Comparison of ENCODE assay signal across 20 mouse cellular contexts in genomic region chr17:6118861-6119260, GRCm38 (mm10). TPM values are rescaled to one million over a fixed set of nuclear protein-coding genes. Genes with fewer than 3 reads are reported as not detected.
A peak's percentile ranks its signal among the peaks of the same experiment; 100 is the strongest.
DNase-seq lines count a peak whose midpoint lies in the region; ATAC-seq lines count a peak whose summit lies in the region.
"Had no signal": no experiment of that assay in that cellular context is flagged by ENCODE, and none has a peak within 500 bp of the region (broad histone marks: within the 10 kb centered on the region; RNA-seq: fewer than 3 reads in every experiment).

No protein-coding gene starts in this region.

- H3K4me2 ChIP-seq in limb, embryonic 15.5 days = no peak overlapping the region
- H3K4me2 ChIP-seq: embryonic facial prominence, embryonic 13.5 days; heart, embryonic 12.5 days; limb, embryonic 13.5 days; liver, embryonic 13.5 days; lung, embryonic 14.5 days; midbrain, embryonic 15.5 days; neural tube, embryonic 15.5 days had no signal

- H3K36me3 ChIP-seq in limb, embryonic 15.5 days = peaks cover 13% of the 10 kb centered on the region
- peaks cover 62% of the 10 kb centered on the region for H3K36me3 ChIP-seq in limb, embryonic 10.5 days

- no peaks in the 10 kb centered on the region for H3K9me3 ChIP-seq in limb, embryonic 15.5 days
- H3K9me3 ChIP-seq in limb, embryonic 10.5 days (replicated peaks) = no peaks in the 10 kb centered on the region
- H3K9me3 ChIP-seq: embryonic facial prominence, embryonic 13.5 days; heart, embryonic 12.5 days; limb, embryonic 13.5 days; liver, embryonic 13.5 days; megakaryocyte, embryonic 14.5 days; midbrain, embryonic 15.5 days; neural tube, embryonic 15.5 days had no signal

- DNase-seq in limb, embryonic 10.5 days (ENCODE audit: low spot score) = no peak
- DNase-seq in cerebellum, adult 18-20 months = peak; percentile 81 to 86
- DNase-seq in cerebellum, adult 9-11 months = peak; percentile 94
- peak; percentile 72 for DNase-seq in fat pad, adult 2 months (ENCODE audit: extremely low read depth, low read depth, low spot score)
- no peak for DNase-seq in kidney, postnatal 4 days
- no peak for DNase-seq in ovary, postnatal 10 days (ENCODE audit: low spot score)
- DNase-seq: adrenal gland, adult 8-10 months; heart, postnatal 14 days; kidney, adult 11 months; liver, embryonic 13.5 days; lung, embryonic 14.5 days had no signal

- H3K9ac ChIP-seq in limb, embryonic 15.5 days = no peak overlapping the region
- H3K9ac ChIP-seq: embryonic facial prominence, embryonic 13.5 days; heart, embryonic 12.5 days; limb, embryonic 13.5 days; liver, embryonic 13.5 days; lung, embryonic 14.5 days; midbrain, embryonic 15.5 days; neural tube, embryonic 15.5 days had no signal

- no peak overlapping the region for H3K4me3 ChIP-seq in limb, embryonic 15.5 days
- no peak overlapping the region for H3K4me3 ChIP-seq in limb, embryonic 10.5 days
- H3K4me3 ChIP-seq: embryonic facial prominence, embryonic 13.5 days; heart, embryonic 12.5 days; limb, embryonic 13.5 days; liver, embryonic 13.5 days; megakaryocyte, embryonic 14.5 days; midbrain, embryonic 15.5 days; myocyte; neural tube, embryonic 15.5 days had no signal

- ATAC-seq in limb, embryonic 15.5 days (ENCODE audit: insufficient number of reproducible peaks, low FRiP score, low TSS enrichment, low read depth) = no peak
- ATAC-seq: forebrain, embryonic 14.5 days; midbrain, embryonic 15.5 days had no signal

- H3K27me3 ChIP-seq in limb, embryonic 15.5 days = no peaks in the 10 kb centered on the region
- H3K27me3 ChIP-seq in limb, embryonic 10.5 days (ENCODE audit: low read depth, poor library complexity, severe bottlenecking) = no peaks in the 10 kb centered on the region
- H3K27me3 ChIP-seq: embryonic facial prominence, embryonic 13.5 days; heart, embryonic 12.5 days; limb, embryonic 13.5 days; liver, embryonic 13.5 days; midbrain, embryonic 15.5 days; neural tube, embryonic 15.5 days had no signal

- H3K4me1 ChIP-seq in limb, embryonic 15.5 days = peaks cover 10% of the 10 kb centered on the region
- no peaks in the 10 kb centered on the region for H3K4me1 ChIP-seq in limb, embryonic 10.5 days
- H3K4me1 ChIP-seq: liver, embryonic 13.5 days; megakaryocyte, embryonic 14.5 days had no signal

- H3K27ac ChIP-seq in limb, embryonic 15.5 days = peak overlapping the region; percentile 22; the same call in 1 of the 2 replicates
- no peak overlapping the region for H3K27ac ChIP-seq in limb, embryonic 10.5 days
- H3K27ac ChIP-seq: embryonic facial prominence, embryonic 13.5 days; limb, embryonic 13.5 days; liver, embryonic 13.5 days; neural tube, embryonic 15.5 days had no signal

- 83% methylated on average over 4 of the region's 4 CpGs for WGBS in limb, embryonic 15.5 days
- WGBS in limb, embryonic 10.5 days = 95% methylated on average over 4 of the region's 4 CpGs

RNA-seq across cellular contexts. Expression of gene Tulp4, which starts 12.6 kb away (rescaled TPM):
- polyA plus RNA-seq in limb, embryonic 15.5 days (2015; fragmentation: Nextera tagmentation; extraction: Ambion mirVana) = 81.4 and 84.0 TPM in 2 replicates
- polyA plus RNA-seq in limb, embryonic 10.5 days (2016; fragmentation: Nextera tagmentation; extraction: Ambion mirVana) = 145 and 159 TPM in 2 replicates

RNA-seq across cellular contexts. Expression of gene Gtf2h5, which starts 39.3 kb away (rescaled TPM):
- 156 and 167 TPM in 2 replicates for polyA plus RNA-seq in limb, embryonic 15.5 days (2015; fragmentation: Nextera tagmentation; extraction: Ambion mirVana)
- polyA plus RNA-seq in limb, embryonic 10.5 days (2016; fragmentation: Nextera tagmentation; extraction: Ambion mirVana) = 166 and 173 TPM in 2 replicates

RNA-seq across cellular contexts. Expression of gene Serac1, which starts 39.3 kb away (rescaled TPM):
- 4.6 and 6.2 TPM in 2 replicates for polyA plus RNA-seq in limb, embryonic 15.5 days (2015; fragmentation: Nextera tagmentation; extraction: Ambion mirVana)
- 5.3 and 6.8 TPM in 2 replicates for polyA plus RNA-seq in limb, embryonic 10.5 days (2016; fragmentation: Nextera tagmentation; extraction: Ambion mirVana)

Comparison
In these comparisons a context has a peak if more than half of its experiments do, and no peak if none do; other contexts are left out.
1. DNase-seq: peak in cerebellum, adult 18-20 months (2 of 2), cerebellum, adult 9-11 months (single experiment) and fat pad, adult 2 months (single experiment); none in limb, embryonic 10.5 days (single experiment), kidney, postnatal 4 days (0 of 2) and ovary, postnatal 10 days (single experiment).